Mouse (Mus musculus): Measurements from ENCODE around the gene A4galt. TPM values are rescaled to one million over a fixed set of nuclear protein-coding genes. Genes with fewer than 3 reads are reported as not detected.

The A4galt gene
- total and polyA plus RNA-seq, 2 experiments from 2014 or later, result 5.1 to 7.9 TPM

DNA sequence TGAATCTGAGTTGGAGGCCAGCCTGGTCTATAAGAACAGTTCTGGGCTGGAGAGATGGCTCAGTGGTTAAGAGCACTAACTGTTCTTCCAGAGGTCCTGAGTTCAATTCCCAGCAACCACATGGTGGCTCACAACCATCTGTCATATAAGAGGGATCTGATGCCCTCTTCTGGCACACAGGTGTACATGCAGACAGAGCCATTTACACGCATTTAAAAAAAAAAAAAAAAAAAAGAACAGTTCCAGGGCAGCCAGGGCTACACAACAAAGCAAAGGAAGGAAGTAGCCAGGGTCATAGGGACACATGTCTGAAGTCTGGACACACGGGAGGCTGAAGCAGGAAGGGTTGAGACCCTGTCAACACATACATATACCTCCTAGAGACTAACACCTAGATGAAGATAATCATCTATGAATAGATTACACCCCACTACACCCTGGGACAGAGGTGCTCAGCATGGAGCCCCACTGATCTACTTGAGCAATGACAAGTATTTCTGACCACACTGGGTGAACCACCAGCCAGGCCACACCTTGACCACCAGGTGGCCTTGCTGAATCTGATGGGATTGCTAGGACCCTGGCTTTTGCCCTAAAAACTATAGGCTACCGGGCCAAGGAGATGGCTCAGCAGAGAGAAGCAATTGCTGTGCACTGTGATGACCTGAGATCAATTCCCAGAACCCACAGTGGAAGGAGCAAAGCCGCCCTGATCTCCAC is 9.5 kb downstream of the A4galt start:
- no peaks in the 10 kb centered on the region for H3K36me3 ChIP-seq (ENCODE audit: insufficient read depth, low read length)
- DNase-seq (ENCODE audit: low spot score), result no peak
- no peak for ATAC-seq (ENCODE audit: low FRiP score)
- no peaks in the 10 kb centered on the region for H3K4me1 ChIP-seq (ENCODE audit: insufficient read depth, low read length)
- no peak overlapping the region for H3K27ac ChIP-seq (ENCODE audit: low read depth, low read length)
- H3K9me3 ChIP-seq (ENCODE audit: low read length), result no peaks in the 10 kb centered on the region
- no peak for TF ChIP-seq CTCF (IDR thresholded peaks at IDR 0.05)
- H3K9ac ChIP-seq (replicated peaks; ENCODE audit: low read length, poor library complexity, severe bottlenecking), result no peak overlapping the region
- no peak overlapping the region for H3K4me2 ChIP-seq (ENCODE audit: low read depth, low read length, poor library complexity, severe bottlenecking)
- H3K4me3 ChIP-seq (ENCODE audit: low read depth, low read length), result no peak overlapping the region
- no peaks in the 10 kb centered on the region for H3K27me3 ChIP-seq (ENCODE audit: insufficient read depth, low read length)
- WGBS, result 84% methylated on average over 4 of the region's 4 CpGs

DNA sequence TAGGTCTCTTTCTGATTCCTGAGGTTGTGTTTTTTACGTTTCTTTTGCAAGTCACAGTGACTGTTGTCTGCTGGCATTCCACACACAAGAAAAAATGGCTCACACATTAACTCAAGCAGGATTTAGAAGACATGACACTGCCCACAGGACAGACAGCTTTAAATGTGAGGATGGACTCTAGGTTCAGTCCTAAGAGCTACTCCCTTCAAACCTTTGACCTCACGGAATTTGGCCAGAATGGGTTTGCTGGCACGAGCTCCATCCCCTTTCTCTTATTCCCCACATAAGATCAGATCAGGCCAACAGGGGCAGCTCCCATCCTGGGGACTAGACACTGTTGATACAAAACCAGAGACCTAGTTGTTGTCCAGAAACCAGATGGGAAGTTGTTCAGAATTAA is 10.1 kb downstream of the A4galt start:
- no peak for ATAC-seq (ENCODE audit: low FRiP score)
- H3K27me3 ChIP-seq (ENCODE audit: insufficient read depth, low read length), result no peaks in the 10 kb centered on the region
- no peaks in the 10 kb centered on the region for H3K9me3 ChIP-seq (ENCODE audit: low read length)
- no peaks in the 10 kb centered on the region for H3K36me3 ChIP-seq (ENCODE audit: insufficient read depth, low read length)
- no peak overlapping the region for H3K9ac ChIP-seq (replicated peaks; ENCODE audit: low read length, poor library complexity, severe bottlenecking)
- no peak for DNase-seq (ENCODE audit: low spot score)
- no peak for TF ChIP-seq CTCF (IDR thresholded peaks at IDR 0.05)
- H3K4me3 ChIP-seq (ENCODE audit: low read depth, low read length), result no peak overlapping the region
- H3K27ac ChIP-seq (ENCODE audit: low read depth, low read length), result no peak overlapping the region
- no peaks in the 10 kb centered on the region for H3K4me1 ChIP-seq (ENCODE audit: insufficient read depth, low read length)
- 84% methylated on average over 3 of the region's 3 CpGs for WGBS
- no peak overlapping the region for H3K4me2 ChIP-seq (ENCODE audit: low read depth, low read length, poor library complexity, severe bottlenecking)

DNA sequence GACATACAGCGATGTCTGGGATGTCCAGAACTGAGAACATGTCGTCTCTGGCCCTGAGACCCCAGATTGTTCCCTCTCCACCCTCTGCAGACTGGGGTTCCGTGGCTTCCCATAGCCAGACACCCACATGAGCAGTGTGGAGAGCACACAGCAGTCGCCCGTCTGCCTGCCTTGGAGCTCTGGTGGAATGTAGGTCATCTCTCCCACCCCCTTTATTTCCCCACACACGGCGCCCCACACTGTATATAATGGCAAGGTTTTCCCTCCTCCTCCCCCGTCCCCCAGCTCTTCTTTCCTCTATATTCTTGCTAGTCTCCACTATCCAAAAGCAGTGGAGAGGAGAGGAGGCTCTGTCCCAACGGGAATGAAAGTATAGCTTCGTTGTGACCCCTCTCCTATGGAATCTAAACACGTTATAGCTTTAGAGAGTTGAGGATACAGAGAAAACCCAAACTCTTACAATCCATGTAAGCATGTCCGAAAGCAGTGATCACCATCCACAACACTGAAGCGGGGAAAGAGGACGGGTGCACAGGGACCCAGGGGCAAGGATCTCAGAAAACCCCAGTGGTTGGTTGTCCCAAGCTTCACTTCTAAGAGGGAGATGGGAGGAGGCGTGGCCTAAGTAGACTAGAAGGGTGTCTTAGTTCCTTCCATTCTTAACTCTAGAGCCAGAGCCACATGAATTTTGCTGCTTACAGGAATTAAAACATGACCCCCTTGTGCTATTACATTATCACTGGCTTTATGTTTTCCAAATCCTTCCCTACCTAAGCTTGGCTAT is 13.9 kb downstream of the A4galt start:
- ATAC-seq (ENCODE audit: low FRiP score), result no peak
- Histone ChIP-seq H3K27ac (ENCODE audit: low read depth, low read length) (no peak overlapping the region), H3K4me2 (ENCODE audit: low read depth, low read length, poor library complexity, severe bottlenecking) (no peak overlapping the region), H3K4me3 (ENCODE audit: low read depth, low read length) (no peak overlapping the region), H3K27me3 (ENCODE audit: insufficient read depth, low read length) (no peaks in the 10 kb centered on the region), H3K9ac (replicated peaks; ENCODE audit: low read length, poor library complexity, severe bottlenecking) (no peak overlapping the region), H3K4me1 (ENCODE audit: insufficient read depth, low read length) (no peaks in the 10 kb centered on the region), H3K36me3 (ENCODE audit: insufficient read depth, low read length) (no peaks in the 10 kb centered on the region), H3K9me3 (ENCODE audit: low read length) (no peaks in the 10 kb centered on the region)
- TF ChIP-seq CTCF (IDR thresholded peaks at IDR 0.05), result no peak
- no peak for DNase-seq (ENCODE audit: low spot score)
- WGBS, result 74% methylated on average over 15 of the region's 15 CpGs

DNA sequence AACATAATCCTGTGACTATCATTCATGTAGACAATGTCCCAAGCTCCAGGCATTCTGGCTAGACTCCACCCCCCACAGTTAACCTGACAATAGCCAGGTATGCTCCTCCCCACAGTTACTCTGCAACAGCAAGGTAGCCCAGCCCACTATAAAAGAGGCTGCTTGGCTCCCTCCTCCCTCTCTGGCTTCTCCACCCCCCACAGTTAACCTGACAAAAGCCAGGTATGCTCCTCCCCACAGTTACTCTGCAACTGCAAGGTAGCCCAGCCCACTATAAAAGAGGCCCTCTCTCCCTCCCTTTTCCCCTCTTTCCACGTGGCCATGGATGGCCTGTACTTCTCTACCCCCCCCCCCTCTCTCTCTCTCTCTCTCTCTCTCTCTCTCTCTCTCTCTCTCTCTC is 14.8 kb downstream of the A4galt start:
- Histone ChIP-seq H3K4me1 (ENCODE audit: insufficient read depth, low read length) (no peaks in the 10 kb centered on the region), H3K27me3 (ENCODE audit: insufficient read depth, low read length) (no peaks in the 10 kb centered on the region), H3K4me3 (ENCODE audit: low read depth, low read length) (no peak overlapping the region), H3K4me2 (ENCODE audit: low read depth, low read length, poor library complexity, severe bottlenecking) (no peak overlapping the region), H3K9me3 (ENCODE audit: low read length) (no peaks in the 10 kb centered on the region), H3K36me3 (ENCODE audit: insufficient read depth, low read length) (no peaks in the 10 kb centered on the region), H3K9ac (replicated peaks; ENCODE audit: low read length, poor library complexity, severe bottlenecking) (no peak overlapping the region), H3K27ac (ENCODE audit: low read depth, low read length) (no peak overlapping the region)
- no peak for ATAC-seq (ENCODE audit: low FRiP score)
- DNase-seq (ENCODE audit: low spot score), result no peak
- WGBS, result 0% methylated on average over 1 of the region's 1 CpGs
- TF ChIP-seq CTCF (IDR thresholded peaks at IDR 0.05), result no peak

DNA sequence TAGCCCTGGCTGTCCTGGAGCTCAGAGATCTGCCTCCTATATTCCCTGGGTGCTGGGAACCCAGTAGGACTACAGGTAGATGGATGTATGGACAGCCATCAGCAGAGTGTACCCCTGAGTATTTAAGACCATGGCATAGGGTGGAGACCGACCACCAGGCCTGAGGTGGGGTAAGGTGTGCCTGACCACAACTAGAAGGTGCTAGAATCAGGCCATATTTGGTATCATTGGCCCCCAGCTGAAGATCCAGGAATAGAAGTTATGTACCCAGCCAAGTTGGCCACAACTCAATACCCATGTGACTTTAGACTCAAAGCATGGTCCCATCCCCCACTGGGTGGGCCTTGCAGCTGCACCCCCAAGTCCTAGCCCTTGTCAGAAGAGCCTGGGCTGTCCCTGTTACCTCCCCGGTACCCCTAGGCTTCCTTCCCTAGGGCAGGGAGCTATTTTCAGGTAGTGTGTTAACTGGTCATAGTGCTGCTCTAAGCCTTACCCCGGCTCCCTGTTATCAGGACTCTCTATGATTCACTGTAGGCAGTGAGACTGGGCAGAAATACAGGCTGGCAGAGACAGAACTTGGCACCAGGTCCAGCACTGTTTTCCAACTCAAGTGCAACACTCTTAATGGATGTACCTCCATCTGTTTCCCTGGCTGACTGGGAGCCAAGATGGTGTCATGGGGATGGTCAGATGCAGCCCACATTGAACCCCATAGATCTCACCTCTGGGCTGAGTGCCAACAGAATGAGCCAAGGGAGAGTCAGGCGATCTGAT is 18.2 kb downstream of the A4galt start:
- no peak overlapping the region for H3K27ac ChIP-seq (ENCODE audit: low read depth, low read length)
- peak; percentile 74 for DNase-seq (ENCODE audit: low spot score)
- H3K36me3 ChIP-seq (ENCODE audit: insufficient read depth, low read length), result no peaks in the 10 kb centered on the region
- H3K4me3 ChIP-seq (ENCODE audit: low read depth, low read length), result no peak overlapping the region
- no peaks in the 10 kb centered on the region for H3K4me1 ChIP-seq (ENCODE audit: insufficient read depth, low read length)
- H3K4me2 ChIP-seq (ENCODE audit: low read depth, low read length, poor library complexity, severe bottlenecking), result no peak overlapping the region
- no peak for ATAC-seq (ENCODE audit: low FRiP score)
- H3K27me3 ChIP-seq (ENCODE audit: insufficient read depth, low read length), result no peaks in the 10 kb centered on the region
- no peak overlapping the region for H3K9ac ChIP-seq (replicated peaks; ENCODE audit: low read length, poor library complexity, severe bottlenecking)
- whole genome bisulfite sequencing, result 77% methylated on average over 4 of the region's 4 CpGs
- TF ChIP-seq CTCF (IDR thresholded peaks at IDR 0.05), result no peak
- no peaks in the 10 kb centered on the region for H3K9me3 ChIP-seq (ENCODE audit: low read length)

Data from midbrain, postnatal 0 days (tissue).